Mouse (Mus musculus) heart, postnatal 0 days (tissue): ENCODE measurements around the gene Sorcs2.

Experiments
- CTCF ChIP-seq: IDR thresholded peaks from 2 replicates; pipeline ENCODE4 v1.5.1; 2016; ENCODE audit warnings: antibody characterized with exemption, control low read depth, low read depth
- EP300 ChIP-seq: IDR thresholded peaks from 2 replicates; pipeline ENCODE4 v1.6.1; 2016; ENCODE audit warnings: antibody characterized with exemption, low read depth

DNA sequence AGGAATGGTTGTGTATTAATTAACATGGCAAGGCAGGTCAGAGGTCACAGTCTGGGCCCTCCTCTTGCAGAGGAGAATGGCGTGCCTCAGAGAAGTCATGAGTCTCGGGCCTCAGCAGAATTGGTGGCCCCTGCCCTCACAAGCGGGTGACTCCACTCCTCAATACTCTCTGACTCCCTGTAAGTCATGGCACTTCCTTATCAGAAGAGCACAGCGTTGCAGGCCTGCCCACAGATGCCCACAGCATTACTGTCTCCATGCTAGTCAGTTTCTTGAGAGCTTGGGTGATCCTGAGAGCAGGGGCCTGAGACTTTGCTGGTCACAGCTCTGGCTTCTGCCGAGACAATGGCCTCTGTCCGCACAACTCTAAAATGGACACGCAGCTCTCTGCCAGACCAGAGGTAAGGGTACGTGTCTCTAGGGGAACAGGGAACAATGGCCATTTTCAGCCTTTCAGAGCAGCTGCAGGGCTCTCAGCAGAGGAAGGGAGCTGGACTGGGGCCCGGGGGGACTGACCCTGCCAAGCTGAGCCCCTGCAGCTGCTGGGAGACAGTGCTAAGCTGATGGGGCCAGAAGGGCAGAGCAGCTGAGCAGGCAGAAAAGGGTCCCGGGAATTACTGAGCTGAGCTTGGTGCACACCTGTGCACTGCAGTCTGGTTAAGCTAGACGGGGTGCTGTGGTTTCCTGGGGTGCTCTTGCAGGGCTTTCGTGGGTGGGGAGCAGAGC, 427.4 kb downstream of the Sorcs2 start:
- TF ChIP-seq CTCF = no peak
- no peak for TF ChIP-seq EP300
